Mouse (Mus musculus): ENCODE data around the gene Rpl23. TPM values are rescaled to one million over a fixed set of nuclear protein-coding genes. Genes with fewer than 3 reads are reported as not detected.

Gene Rpl23
- total and polyA plus RNA-seq, 3 experiments = 921 to 2,072 TPM; not detected in 1

- no peaks in the 10 kb centered on the region for H3K9me3 ChIP-seq (replicated peaks; ENCODE audit: insufficient read depth, low read length)
- no peak for DNase-seq (ENCODE audit: low read depth, low spot score)
- TF ChIP-seq BHLHE40 (IDR thresholded peaks at IDR 0.05; ENCODE audit: borderline replicate concordance, low read depth, low read length) (no peak), USF2 (IDR thresholded peaks at IDR 0.05; ENCODE audit: borderline replicate concordance in 1 of 2, insufficient read depth in 1 of 2, low read depth in 1 of 2, low read length in 2 of 2) (no peak), NELFE (IDR thresholded peaks at IDR 0.05; ENCODE audit: low read depth, low read length) (no peak), MEF2A (IDR thresholded peaks at IDR 0.05; ENCODE audit: extremely low read depth, insufficient replicate concordance, low read depth, low read length, poor library complexity, severe bottlenecking) (no peak), POLR2AphosphoS5 (IDR thresholded peaks at IDR 0.05; ENCODE audit: borderline replicate concordance, low read depth, low read length) (no peak), KAT2A (conservative IDR thresholded peaks at IDR 0.05; ENCODE audit: low read depth, low read length) (no peak)
- H3K4me1 ChIP-seq (ENCODE audit: control insufficient read depth in 1 of 2, insufficient read depth in 2 of 2, low read length in 2 of 2) = peaks cover 4 to 16% of the 10 kb centered on the region in 2 experiments
- H3K4me3 ChIP-seq (ENCODE audit: control insufficient read depth in 1 of 2, insufficient read depth in 1 of 2, low read depth in 2 of 2, low read length in 2 of 2) = no peak overlapping the region
- H3K27ac ChIP-seq (ENCODE audit: control insufficient read depth, low read depth, low read length) = no peak overlapping the region
- peaks cover 0 to 12% of the 10 kb centered on the region in 2 experiments; a peak in 2 of 4 replicates for H3K36me3 ChIP-seq (ENCODE audit: control insufficient read depth in 1 of 2, insufficient read depth in 2 of 2, low read length in 2 of 2)
- no peaks in the 10 kb centered on the region for H3K79me2 ChIP-seq (ENCODE audit: control insufficient read depth, insufficient read depth, low read length, poor library complexity)
- no peak overlapping the region for H3K9ac ChIP-seq (ENCODE audit: control insufficient read depth, low read depth, low read length, poor library complexity, severe bottlenecking)
- H3K27me3 ChIP-seq (ENCODE audit: control insufficient read depth in 1 of 2, insufficient read depth in 2 of 2, low read length in 2 of 2) = no peaks in the 10 kb centered on the region
Observed at GRCm38 (mm10) chr11:97813085-97813484, 30.8 kb upstream of the Rpl23 start.

- Histone ChIP-seq H3K36me3 (ENCODE audit: control insufficient read depth in 1 of 2, insufficient read depth in 2 of 2, low read length in 2 of 2) (peaks cover 0 to 7% of the 10 kb centered on the region in 2 experiments; a peak in 2 of 4 replicates), H3K27ac (ENCODE audit: control insufficient read depth, low read depth, low read length) (no peak overlapping the region), H3K4me1 (ENCODE audit: control insufficient read depth in 1 of 2, insufficient read depth in 2 of 2, low read length in 2 of 2) (peaks cover 2 to 11% of the 10 kb centered on the region in 2 experiments)
Observed at GRCm38 (mm10) chr11:97812491-97812921, 30.3 kb upstream of the Rpl23 start.

GRCm38 (mm10) chr11:97811569-97812362 lies 29.5 kb upstream of the Rpl23 start:
- TF ChIP-seq CHD1 (IDR thresholded peaks at IDR 0.05; ENCODE audit: low read depth, low read length) = no peak
- TF ChIP-seq GABPA (IDR thresholded peaks at IDR 0.05; ENCODE audit: low read depth, low read length) = no peak
- TF ChIP-seq ZMIZ1 (IDR thresholded peaks at IDR 0.05; ENCODE audit: low read depth, low read length) = no peak
- no peak for TF ChIP-seq POLR2AphosphoS5 (IDR thresholded peaks at IDR 0.05; ENCODE audit: borderline replicate concordance, low read depth, low read length)
- TF ChIP-seq MEF2A (IDR thresholded peaks at IDR 0.05; ENCODE audit: extremely low read depth, insufficient replicate concordance, low read depth, low read length, poor library complexity, severe bottlenecking) = no peak
- TF ChIP-seq RAD21 (IDR thresholded peaks at IDR 0.05; ENCODE audit: low read depth, low read length) = no peak
- TF ChIP-seq TAL1 (IDR thresholded peaks at IDR 0.05; ENCODE audit: low read length) = no peak
- TF ChIP-seq RCOR1 (IDR thresholded peaks at IDR 0.05; ENCODE audit: low read depth, low read length) = no peak
- no peak for TF ChIP-seq MXI1 (IDR thresholded peaks at IDR 0.05; ENCODE audit: low read depth, low read length)
- no peak for TF ChIP-seq GATA1 (IDR thresholded peaks at IDR 0.05; ENCODE audit: low read depth, low read length)
- TF ChIP-seq ETS1 (IDR thresholded peaks at IDR 0.05; ENCODE audit: low read depth, low read length) = no peak
- no peak for TF ChIP-seq USF2 (IDR thresholded peaks at IDR 0.05; ENCODE audit: borderline replicate concordance in 1 of 2, insufficient read depth in 1 of 2, low read depth in 1 of 2, low read length in 2 of 2)
- Histone ChIP-seq H3K9ac (ENCODE audit: control insufficient read depth, low read depth, low read length, poor library complexity, severe bottlenecking) (no peak overlapping the region), H3K9me3 (replicated peaks; ENCODE audit: insufficient read depth, low read length) (no peaks in the 10 kb centered on the region), H3K79me2 (ENCODE audit: control insufficient read depth, insufficient read depth, low read length, poor library complexity) (no peaks in the 10 kb centered on the region), H3K36me3 (ENCODE audit: control insufficient read depth in 1 of 2, insufficient read depth in 2 of 2, low read length in 2 of 2) (peaks cover 0 to 7% of the 10 kb centered on the region in 2 experiments; a peak in 2 of 4 replicates), H3K4me1 (ENCODE audit: control insufficient read depth in 1 of 2, insufficient read depth in 2 of 2, low read length in 2 of 2) (peaks cover 0 to 11% of the 10 kb centered on the region in 2 experiments; a peak in 3 of 4 replicates), H3K27ac (ENCODE audit: control insufficient read depth, low read depth, low read length) (no peak overlapping the region), H3K4me3 (ENCODE audit: control insufficient read depth in 1 of 2, insufficient read depth in 1 of 2, low read depth in 2 of 2, low read length in 2 of 2) (no peak overlapping the region), H3K27me3 (ENCODE audit: control insufficient read depth in 1 of 2, insufficient read depth in 2 of 2, low read length in 2 of 2) (no peaks in the 10 kb centered on the region)
- no peak for DNase-seq (ENCODE audit: low read depth, low spot score)

More at GRCm38 (mm10) chr11:97812491-97812921, 30.3 kb upstream of the Rpl23 start:
- H3K79me2 ChIP-seq (ENCODE audit: control insufficient read depth, insufficient read depth, low read length, poor library complexity) = no peaks in the 10 kb centered on the region
- no peak overlapping the region for H3K9ac ChIP-seq (ENCODE audit: control insufficient read depth, low read depth, low read length, poor library complexity, severe bottlenecking)
- H3K27me3 ChIP-seq (ENCODE audit: control insufficient read depth in 1 of 2, insufficient read depth in 2 of 2, low read length in 2 of 2) = no peaks in the 10 kb centered on the region
- no peak overlapping the region for H3K4me3 ChIP-seq (ENCODE audit: control insufficient read depth in 1 of 2, insufficient read depth in 1 of 2, low read depth in 2 of 2, low read length in 2 of 2)
- no peaks in the 10 kb centered on the region for H3K9me3 ChIP-seq (replicated peaks; ENCODE audit: insufficient read depth, low read length)
- no peak for DNase-seq (ENCODE audit: low read depth, low spot score)
- TF ChIP-seq ELF1 (IDR thresholded peaks at IDR 0.05; ENCODE audit: low read depth, low read length) (no peak), ETS1 (IDR thresholded peaks at IDR 0.05; ENCODE audit: low read depth, low read length) (no peak), ZNF384 (IDR thresholded peaks at IDR 0.05; ENCODE audit: low read depth, low read length) (no peak), BHLHE40 (IDR thresholded peaks at IDR 0.05; ENCODE audit: borderline replicate concordance, low read depth, low read length) (no peak)

Measured in MEL (cell line).